In genomic region chr15:99907041-99907440, GRCm38 (mm10) we compare ENCODE assay signal across 24 mouse cellular contexts. TPM values are rescaled to one million over a fixed set of nuclear protein-coding genes. Genes with fewer than 3 reads are reported as not detected.
"Had no signal": no experiment of that assay in that cellular context is flagged by ENCODE, and none has a peak within 500 bp of the region (broad histone marks: within the 10 kb centered on the region; RNA-seq: fewer than 3 reads in every experiment).

No protein-coding gene starts in this region.

- H3K4me1 ChIP-seq: limb, embryonic 10.5 days; liver, embryonic 13.5 days; midbrain, embryonic 15.5 days; neural tube, embryonic 12.5 days had no signal

- H3K27me3 ChIP-seq: limb, embryonic 13.5 days; liver, embryonic 13.5 days; midbrain, embryonic 12.5 days; midbrain, embryonic 15.5 days; neural tube, embryonic 12.5 days; stomach, embryonic 15.5 days had no signal

- H3K9me3 ChIP-seq: limb, embryonic 10.5 days; limb, embryonic 13.5 days; liver, embryonic 13.5 days; midbrain, embryonic 12.5 days; midbrain, embryonic 15.5 days; neural tube, embryonic 12.5 days; stomach, embryonic 15.5 days had no signal

- H3K27ac ChIP-seq: layer of hippocampus, adult 2 months; limb, embryonic 10.5 days; limb, embryonic 13.5 days; liver, embryonic 13.5 days; midbrain, embryonic 12.5 days; midbrain, embryonic 15.5 days; neural tube, embryonic 12.5 days; stomach, embryonic 15.5 days had no signal

- H3K36me3 ChIP-seq: limb, embryonic 10.5 days; limb, embryonic 13.5 days; liver, embryonic 13.5 days; midbrain, embryonic 12.5 days; midbrain, embryonic 15.5 days; neural tube, embryonic 12.5 days; stomach, embryonic 15.5 days had no signal

- H3K9ac ChIP-seq: limb, embryonic 13.5 days; liver, embryonic 13.5 days; midbrain, embryonic 12.5 days; midbrain, embryonic 15.5 days; neural tube, embryonic 12.5 days; stomach, embryonic 15.5 days had no signal

- ATAC-seq: inflammation-experienced regulatory T-cells, adult 6 months; intestine, embryonic 16.5 days; midbrain, embryonic 15.5 days had no signal

- DNase-seq: kidney, adult 18-20 months; kidney, postnatal 14 days; layer of hippocampus, adult 9-11 months; liver, embryonic 13.5 days; lung, adult 2 months; lung, postnatal 14 days; lung, postnatal 4 days; retina, postnatal 1 day; right cerebral cortex, postnatal 25 days; spleen, adult 18-20 months; thymus, adult 18-20 months; thymus, postnatal 14 days; thymus, postnatal 4 days had no signal

- H3K4me2 ChIP-seq: limb, embryonic 13.5 days; liver, embryonic 13.5 days; midbrain, embryonic 12.5 days; midbrain, embryonic 15.5 days; neural tube, embryonic 12.5 days; stomach, embryonic 15.5 days had no signal

- H3K4me3 ChIP-seq: layer of hippocampus, adult 2 months; limb, embryonic 10.5 days; limb, embryonic 13.5 days; liver, embryonic 13.5 days; midbrain, embryonic 12.5 days; midbrain, embryonic 15.5 days; neural tube, embryonic 12.5 days; stomach, embryonic 15.5 days had no signal

RNA-seq across cellular contexts. Expression of gene Fam186a, which starts 59.8 kb away (rescaled TPM):
- polyA plus RNA-seq: inflammation-experienced regulatory T-cells, adult 6 months; intestine, embryonic 16.5 days; large intestine, adult 2 months; limb, embryonic 10.5 days; liver, embryonic 13.5 days; lung, embryonic 16.5 days; midbrain, embryonic 15.5 days; neural tube, embryonic 12.5 days; stomach, embryonic 15.5 days had no signal
